Mouse (Mus musculus) right cerebral cortex, adult 2 months (tissue): ENCODE measurements at regions not wholly inside any gene's neighbourhood (a gene's known extent, or its start where the extent isn't known, plus 50 kb on each side); places are given as distances from the start of the nearest gene placed in this dataset.

Experiments
- DNase-seq, 2 experiments: peaks; one replicate each; pipeline ENCODE4 v3.0.0; 2021 to 2022; ENCODE audit warnings: low spot score in 2 of 2

- peak; percentile 21 to 23 for DNase-seq
Measured at GRCm38 (mm10) chrX:107477066-107477465, 73.9 kb upstream of the Itm2a start.

- no peak for DNase-seq
Measured at GRCm38 (mm10) chrX:107469242-107469641, 66.1 kb upstream of the Itm2a start.
